Mouse (Mus musculus) kidney, adult 9 months (tissue): ENCODE data around the gene Slc25a21.

Experiments
- DNase-seq: peaks from one replicate; pipeline ENCODE4 v3.0.0; 2022

The Slc25a21 gene

GRCm38 (mm10) chr12:56873204-56873603 is 324.1 kb downstream of the Slc25a21 start:
- DNase-seq: no peak

GRCm38 (mm10) chr12:56870569-56870968 is 326.7 kb downstream of the Slc25a21 start:
- DNase-seq: no peak

- no peak for DNase-seq
Measured at GRCm38 (mm10) chr12:56863873-56864562, 333.3 kb downstream of the Slc25a21 start.

GRCm38 (mm10) chr12:56852679-56853078 is 344.6 kb downstream of the Slc25a21 start:
- no peak for DNase-seq

- DNase-seq: no peak
Measured at GRCm38 (mm10) chr12:56851464-56851863, 345.8 kb downstream of the Slc25a21 start.

GRCm38 (mm10) chr12:56829945-56830344 is 367.3 kb downstream of the Slc25a21 start:
- no peak for DNase-seq

GRCm38 (mm10) chr12:56829455-56829883 is 367.8 kb downstream of the Slc25a21 start:
- DNase-seq: no peak

- no peak for DNase-seq
Measured at GRCm38 (mm10) chr12:56827808-56828384, 369.4 kb downstream of the Slc25a21 start.

GRCm38 (mm10) chr12:56824688-56825087 is 372.6 kb downstream of the Slc25a21 start:
- no peak for DNase-seq

- no peak for DNase-seq
Measured at GRCm38 (mm10) chr12:56822122-56822521, 375.1 kb downstream of the Slc25a21 start.

GRCm38 (mm10) chr12:56820604-56821003 is 376.7 kb downstream of the Slc25a21 start:
- DNase-seq: no peak

- DNase-seq: no peak
Measured at GRCm38 (mm10) chr12:56807483-56807882, 389.8 kb downstream of the Slc25a21 start.

- no peak for DNase-seq
Measured at GRCm38 (mm10) chr12:56807078-56807477, 390.2 kb downstream of the Slc25a21 start.

GRCm38 (mm10) chr12:56804487-56804886 is 392.8 kb downstream of the Slc25a21 start:
- DNase-seq: no peak

- DNase-seq: no peak
Measured at GRCm38 (mm10) chr12:56798641-56799415, 398.4 kb downstream of the Slc25a21 start.

- no peak for DNase-seq
Measured at GRCm38 (mm10) chr12:56789236-56789635, 408.0 kb downstream of the Slc25a21 start.

- no peak for DNase-seq
Measured at GRCm38 (mm10) chr12:56785250-56785649, 412.0 kb downstream of the Slc25a21 start.

- DNase-seq: no peak
Measured at GRCm38 (mm10) chr12:56781196-56781595, 416.1 kb downstream of the Slc25a21 start.

- DNase-seq: no peak
Measured at GRCm38 (mm10) chr12:56779621-56780020, 417.7 kb downstream of the Slc25a21 start.

GRCm38 (mm10) chr12:56773941-56774340 is 423.3 kb downstream of the Slc25a21 start:
- no peak for DNase-seq

- DNase-seq: no peak
Measured at GRCm38 (mm10) chr12:56769421-56769820, 427.9 kb downstream of the Slc25a21 start.

- no peak for DNase-seq
Measured at GRCm38 (mm10) chr12:56767474-56767873, 429.8 kb downstream of the Slc25a21 start.

GRCm38 (mm10) chr12:56737104-56737503 is 460.2 kb downstream of the Slc25a21 start:
- DNase-seq: no peak

- DNase-seq: no peak
Measured at GRCm38 (mm10) chr12:56727631-56728030, 469.6 kb downstream of the Slc25a21 start.
